Mouse (Mus musculus) hindbrain, embryonic 11.5 days (tissue): Measurements from ENCODE around the gene Hectd1. TPM values are rescaled to one million over a fixed set of nuclear protein-coding genes. Genes with fewer than 3 reads are reported as not detected.

Source experiments
- ATAC-seq: fragments of 200-750 bp; cut with Nextera tagmentation; 2 replicates; pipeline ENCODE4 v1.8.0; 2017; ENCODE audit warnings: mild to moderate bottlenecking, moderate TSS enrichment, moderate library complexity; ENCODE audit not compliant: low FRiP score
- DNase-seq: peaks from one replicate; pipeline ENCODE4 v3.0.0-alpha.2; 2015; ENCODE audit warnings: low spot score
- H3K27ac ChIP-seq: fragments of 300-500 bp; sonication (generic); 2 replicates; pipeline ENCODE4 v1.5.1; 2014; ENCODE audit warnings: mild to moderate bottlenecking, low read depth, low read length
- H3K27me3 ChIP-seq: fragments of 300-500 bp; sonication (generic); 2 replicates; pipeline ENCODE4 v1.6.1; 2014; ENCODE audit warnings: mild to moderate bottlenecking, low read length, moderate library complexity, mixed read lengths; ENCODE audit not compliant: control insufficient read depth, insufficient read depth
- H3K36me3 ChIP-seq: fragments of 300-500 bp; sonication (generic); 2 replicates; pipeline ENCODE4 v1.6.1; 2014; ENCODE audit warnings: mild to moderate bottlenecking, low read length, moderate library complexity, mixed read lengths; ENCODE audit not compliant: control insufficient read depth, insufficient read depth
- H3K4me1 ChIP-seq: fragments of 300-500 bp; sonication (generic); replicated peaks from 2 replicates; pipeline ENCODE4 v1.6.1; 2014; ENCODE audit warnings: low read length, mixed read lengths; ENCODE audit not compliant: control insufficient read depth, insufficient read depth
- H3K4me2 ChIP-seq: fragments of 300-500 bp; sonication (generic); replicated peaks from 2 replicates; pipeline ENCODE4 v1.6.1; 2014; ENCODE audit warnings: mild to moderate bottlenecking, low read depth, low read length
- H3K4me3 ChIP-seq: fragments of 300-500 bp; sonication (generic); 2 replicates; pipeline ENCODE4 v1.5.1; 2014; ENCODE audit warnings: low read depth, low read length
- H3K9ac ChIP-seq: fragments of 300-500 bp; sonication (generic); 2 replicates; pipeline ENCODE4 v1.6.1; 2014; ENCODE audit warnings: low read depth, low read length
- H3K9me3 ChIP-seq: fragments of 300-500 bp; sonication (generic); 2 replicates; pipeline ENCODE4 v1.6.1; 2016; ENCODE audit warnings: low read length; ENCODE audit not compliant: control insufficient read depth
- WGBS: fragments of 180-500 bp; shearing (Covaris S2); extraction: QIAGEN DNeasy Blood & Tissue Kit; methylation state at CpG from one replicate; pipeline ENCODE4 v1.1.7; 2014; 5-methylcytosine and 5-hydroxymethylcytosine counted together
- polyA plus RNA-seq: library from polyadenylated mRNA; unstranded; fragments of >200 nt; fragmentation: Nextera tagmentation; extraction: Ambion mirVana; gene quantifications from 2 replicates; pipeline ENCODE4 v1.2.1, GENCODE M21; 2014

Hectd1 gene
- polyA plus RNA-seq, 1 experiment from 2014 or later: 44.5 TPM

GRCm38 (mm10) chr12:51863116-51864002, 34.0 kb upstream of the Hectd1 start:
- H3K27me3 ChIP-seq: peaks cover 2% of the 10 kb centered on the region; the same call in 1 of the 2 replicates
- no peak overlapping the region for H3K4me2 ChIP-seq
- WGBS: 91% methylated on average over 14 of the region's 14 CpGs
- no peak overlapping the region for H3K27ac ChIP-seq
- no peaks in the 10 kb centered on the region for H3K36me3 ChIP-seq
- H3K9ac ChIP-seq: no peak overlapping the region
- DNase-seq: no peak
- no peaks in the 10 kb centered on the region for H3K9me3 ChIP-seq
- ATAC-seq: no peak
- no peak overlapping the region for H3K4me3 ChIP-seq
- 0 out of 2 replicates have a peak, but pooled peaks cover 2% of the 10 kb centered on the region for H3K4me1 ChIP-seq

GRCm38 (mm10) chr12:51858134-51859028, 29.0 kb upstream of the Hectd1 start:
- Histone ChIP-seq H3K4me1 (no peaks in the 10 kb centered on the region), H3K9ac (no peak overlapping the region), H3K27me3 (no peaks in the 10 kb centered on the region), H3K36me3 (no peaks in the 10 kb centered on the region), H3K9me3 (no peaks in the 10 kb centered on the region), H3K4me3 (no peak overlapping the region), H3K4me2 (no peak overlapping the region), H3K27ac (no peak overlapping the region)
- DNase-seq (no peak), ATAC-seq (no peak)
- WGBS: 75% methylated on average over 13 of the region's 13 CpGs

- Histone ChIP-seq H3K36me3 (no peaks in the 10 kb centered on the region), H3K9ac (no peak overlapping the region), H3K4me2 (no peak overlapping the region), H3K4me1 (no peaks in the 10 kb centered on the region), H3K27me3 (no peaks in the 10 kb centered on the region), H3K27ac (no peak overlapping the region), H3K9me3 (no peaks in the 10 kb centered on the region), H3K4me3 (no peak overlapping the region)
- ATAC-seq: no peak
- WGBS: 93% methylated on average over 8 of the region's 8 CpGs
- DNase-seq: no peak
These were observed 27.5 kb upstream of the Hectd1 start for GRCm38 (mm10) chr12:51856768-51857295.

- Histone ChIP-seq H3K9ac (no peak overlapping the region), H3K36me3 (no peaks in the 10 kb centered on the region), H3K4me2 (no peak overlapping the region), H3K4me3 (no peak overlapping the region), H3K4me1 (no peaks in the 10 kb centered on the region), H3K27ac (no peak overlapping the region), H3K27me3 (no peaks in the 10 kb centered on the region), H3K9me3 (no peaks in the 10 kb centered on the region)
- no peak for DNase-seq
- 91% methylated on average over 2 of the region's 2 CpGs for WGBS
- ATAC-seq: no peak
These were observed 26.5 kb upstream of the Hectd1 start for GRCm38 (mm10) chr12:51855872-51856271.

GRCm38 (mm10) chr12:51855453-51855852, 26.1 kb upstream of the Hectd1 start:
- DNase-seq (no peak), ATAC-seq (no peak)
- no peak overlapping the region for H3K27ac ChIP-seq
- H3K9ac ChIP-seq: no peak overlapping the region
- H3K4me1 ChIP-seq: no peaks in the 10 kb centered on the region
- no peak overlapping the region for H3K4me3 ChIP-seq
- H3K9me3 ChIP-seq: no peaks in the 10 kb centered on the region
- no peaks in the 10 kb centered on the region for H3K36me3 ChIP-seq
- no peak overlapping the region for H3K4me2 ChIP-seq
- 74% methylated on average over 7 of the region's 7 CpGs for WGBS
- H3K27me3 ChIP-seq: no peaks in the 10 kb centered on the region

GRCm38 (mm10) chr12:51851617-51852016, 22.3 kb upstream of the Hectd1 start:
- Histone ChIP-seq H3K4me2 (no peak overlapping the region), H3K9ac (no peak overlapping the region), H3K27ac (no peak overlapping the region), H3K4me1 (no peaks in the 10 kb centered on the region), H3K36me3 (no peaks in the 10 kb centered on the region), H3K27me3 (no peaks in the 10 kb centered on the region), H3K4me3 (no peak overlapping the region), H3K9me3 (no peaks in the 10 kb centered on the region)
- ATAC-seq (no peak), DNase-seq (no peak)
- WGBS: 90% methylated on average over 4 of the region's 4 CpGs

- Histone ChIP-seq H3K9ac (no peak overlapping the region), H3K36me3 (no peaks in the 10 kb centered on the region), H3K27me3 (no peaks in the 10 kb centered on the region), H3K9me3 (no peaks in the 10 kb centered on the region), H3K4me1 (no peaks in the 10 kb centered on the region), H3K4me2 (no peak overlapping the region), H3K27ac (no peak overlapping the region), H3K4me3 (no peak overlapping the region)
- ATAC-seq (no peak), DNase-seq (no peak)
- WGBS: 89% methylated on average over 3 of the region's 3 CpGs
These were observed 21.8 kb upstream of the Hectd1 start for GRCm38 (mm10) chr12:51851155-51851554.

GRCm38 (mm10) chr12:51850339-51850738, 21.0 kb upstream of the Hectd1 start:
- ATAC-seq (no peak), DNase-seq (no peak)
- Histone ChIP-seq H3K4me2 (no peak overlapping the region), H3K27me3 (no peaks in the 10 kb centered on the region), H3K4me1 (no peaks in the 10 kb centered on the region), H3K9ac (no peak overlapping the region), H3K4me3 (no peak overlapping the region), H3K9me3 (no peaks in the 10 kb centered on the region), H3K36me3 (no peaks in the 10 kb centered on the region), H3K27ac (no peak overlapping the region)
- 92% methylated on average over 4 of the region's 4 CpGs for WGBS
